Mouse (Mus musculus) A20 (cell line): ENCODE measurements around the gene Dlg1.
A peak's percentile ranks its signal among the peaks of the same experiment; 100 is the strongest.

Experiments
- DNase-seq: peaks from one replicate; pipeline ENCODE4 v3.0.0-alpha.2; 2011; ENCODE audit warnings: low read depth, low spot score

Dlg1 gene

GRCm38 (mm10) chr16:31663379-31664286 is at the start of gene Dlg1:
Dlg1 (plus strand) TSS chr16:31663443.
- peak; percentile 93 for DNase-seq

- no peak for DNase-seq
Observed at GRCm38 (mm10) chr16:31616382-31616781, 46.9 kb upstream of the Dlg1 start.

GRCm38 (mm10) chr16:31617128-31617527 is 46.1 kb upstream of the Dlg1 start:
- DNase-seq = peak; percentile 75

- peak; percentile 8 for DNase-seq
Observed at GRCm38 (mm10) chr16:31617823-31618371, 45.3 kb upstream of the Dlg1 start.

GRCm38 (mm10) chr16:31618671-31619070 is 44.6 kb upstream of the Dlg1 start:
- DNase-seq = no peak

- no peak for DNase-seq
Observed at GRCm38 (mm10) chr16:31619675-31620335, 43.4 kb upstream of the Dlg1 start.

GRCm38 (mm10) chr16:31622356-31622755 is 40.9 kb upstream of the Dlg1 start:
- DNase-seq = no peak

GRCm38 (mm10) chr16:31623136-31623535 is 40.1 kb upstream of the Dlg1 start:
- no peak for DNase-seq

- DNase-seq = no peak
Observed at GRCm38 (mm10) chr16:31624749-31625148, 38.5 kb upstream of the Dlg1 start.

GRCm38 (mm10) chr16:31626331-31626730 is 36.9 kb upstream of the Dlg1 start:
- no peak for DNase-seq

- no peak for DNase-seq
Observed at GRCm38 (mm10) chr16:31630381-31630780, 32.9 kb upstream of the Dlg1 start.

- DNase-seq = no peak
Observed at GRCm38 (mm10) chr16:31631046-31631445, 32.2 kb upstream of the Dlg1 start.

GRCm38 (mm10) chr16:31634371-31634770 is 28.9 kb upstream of the Dlg1 start:
- no peak for DNase-seq

GRCm38 (mm10) chr16:31638393-31638792 is 24.9 kb upstream of the Dlg1 start:
- DNase-seq = no peak

- DNase-seq = no peak
Observed at GRCm38 (mm10) chr16:31639946-31640345, 23.3 kb upstream of the Dlg1 start.

- DNase-seq = no peak
Observed at GRCm38 (mm10) chr16:31641776-31642175, 21.5 kb upstream of the Dlg1 start.

- no peak for DNase-seq
Observed at GRCm38 (mm10) chr16:31647221-31647620, 16.0 kb upstream of the Dlg1 start.

- no peak for DNase-seq
Observed at GRCm38 (mm10) chr16:31650788-31651187, 12.5 kb upstream of the Dlg1 start.

- no peak for DNase-seq
Observed at GRCm38 (mm10) chr16:31651541-31651940, 11.7 kb upstream of the Dlg1 start.

- DNase-seq = no peak
Observed at GRCm38 (mm10) chr16:31652115-31652843, 11.0 kb upstream of the Dlg1 start.

- DNase-seq = no peak
Observed at GRCm38 (mm10) chr16:31653616-31654015, 9.6 kb upstream of the Dlg1 start.

GRCm38 (mm10) chr16:31654021-31654420 is 9.2 kb upstream of the Dlg1 start:
- DNase-seq = no peak
